Mouse (Mus musculus): ENCODE measurements around the gene Kpna6. TPM values are rescaled to one million over a fixed set of nuclear protein-coding genes. Genes with fewer than 3 reads are reported as not detected.
A peak's percentile ranks its signal among the peaks of the same experiment; 100 is the strongest.
"Not testable (repeated sequence)": the region's sequence is repeated elsewhere in the genome, so short reads cannot be mapped to it uniquely, and the experiment has no call there.

Gene Kpna6
- 39.8 and 41.7 TPM in 2 replicates for polyA plus RNA-seq (2012; rRNA removed)

GRCm38 (mm10) chr4:129672083-129672877 is at the start of gene Kpna6:
Kpna6 (minus strand) TSS chr4:129672767.
- DNase-seq (ENCODE audit: low read depth) = peak; percentile 97
- TF ChIP-seq POLR2A (IDR thresholded peaks at IDR 0.05; ENCODE audit: borderline replicate concordance, extremely low read depth, insufficient read depth, insufficient read length, poor library complexity, severe bottlenecking) = 0 out of 2 replicates have a peak, but pooled peaks have one; percentile 6
- no peak for TF ChIP-seq CTCF (IDR thresholded peaks at IDR 0.05; ENCODE audit: borderline replicate concordance, extremely low read depth, insufficient read depth, insufficient read length)

GRCm38 (mm10) chr4:129716310-129716709 is 43.7 kb upstream of the Kpna6 start:
- DNase-seq (ENCODE audit: low read depth) = no peak
- TF ChIP-seq POLR2A (IDR thresholded peaks at IDR 0.05; ENCODE audit: borderline replicate concordance, extremely low read depth, insufficient read depth, insufficient read length, poor library complexity, severe bottlenecking) (no peak), CTCF (IDR thresholded peaks at IDR 0.05; ENCODE audit: borderline replicate concordance, extremely low read depth, insufficient read depth, insufficient read length) (no peak)

GRCm38 (mm10) chr4:129709486-129710129 is 37.0 kb upstream of the Kpna6 start:
- no peak for TF ChIP-seq POLR2A (IDR thresholded peaks at IDR 0.05; ENCODE audit: borderline replicate concordance, extremely low read depth, insufficient read depth, insufficient read length, poor library complexity, severe bottlenecking)
- DNase-seq (ENCODE audit: low read depth) = peak; percentile 87

GRCm38 (mm10) chr4:129706750-129707149 is 34.2 kb upstream of the Kpna6 start:
- DNase-seq (ENCODE audit: low read depth) = peak; percentile 80
- TF ChIP-seq CTCF (IDR thresholded peaks at IDR 0.05; ENCODE audit: borderline replicate concordance, extremely low read depth, insufficient read depth, insufficient read length) (no peak), POLR2A (IDR thresholded peaks at IDR 0.05; ENCODE audit: borderline replicate concordance, extremely low read depth, insufficient read depth, insufficient read length, poor library complexity, severe bottlenecking) (no peak)

GRCm38 (mm10) chr4:129702454-129702853 is 29.9 kb upstream of the Kpna6 start:
- no peak for TF ChIP-seq CTCF (IDR thresholded peaks at IDR 0.05; ENCODE audit: borderline replicate concordance, extremely low read depth, insufficient read depth, insufficient read length)
- TF ChIP-seq POLR2A (IDR thresholded peaks at IDR 0.05; ENCODE audit: borderline replicate concordance, extremely low read depth, insufficient read depth, insufficient read length, poor library complexity, severe bottlenecking) = no peak

GRCm38 (mm10) chr4:129701503-129702377 is 29.2 kb upstream of the Kpna6 start:
- TF ChIP-seq POLR2A (IDR thresholded peaks at IDR 0.05; ENCODE audit: borderline replicate concordance, extremely low read depth, insufficient read depth, insufficient read length, poor library complexity, severe bottlenecking) (no peak), CTCF (IDR thresholded peaks at IDR 0.05; ENCODE audit: borderline replicate concordance, extremely low read depth, insufficient read depth, insufficient read length) (peak; percentile 74; the same call in 1 of the 2 replicates)
- peak; percentile 96 for DNase-seq (ENCODE audit: low read depth)

More at GRCm38 (mm10) chr4:129702454-129702853, 29.9 kb upstream of the Kpna6 start:
- DNase-seq (ENCODE audit: low read depth) = peak; percentile 98

- not testable (repeated sequence) for DNase-seq (ENCODE audit: low read depth)
Measured at GRCm38 (mm10) chr4:129700661-129701060, 28.1 kb upstream of the Kpna6 start.

GRCm38 (mm10) chr4:129700216-129700615 is 27.6 kb upstream of the Kpna6 start:
- TF ChIP-seq CTCF (IDR thresholded peaks at IDR 0.05; ENCODE audit: borderline replicate concordance, extremely low read depth, insufficient read depth, insufficient read length) = no peak
- no peak for TF ChIP-seq POLR2A (IDR thresholded peaks at IDR 0.05; ENCODE audit: borderline replicate concordance, extremely low read depth, insufficient read depth, insufficient read length, poor library complexity, severe bottlenecking)
- DNase-seq (ENCODE audit: low read depth) = no peak

GRCm38 (mm10) chr4:129697191-129697590 is 24.6 kb upstream of the Kpna6 start:
- DNase-seq (ENCODE audit: low read depth) = peak; percentile 41
- TF ChIP-seq POLR2A (IDR thresholded peaks at IDR 0.05; ENCODE audit: borderline replicate concordance, extremely low read depth, insufficient read depth, insufficient read length, poor library complexity, severe bottlenecking) (no peak), CTCF (IDR thresholded peaks at IDR 0.05; ENCODE audit: borderline replicate concordance, extremely low read depth, insufficient read depth, insufficient read length) (no peak)

- DNase-seq (ENCODE audit: low read depth) = peak; percentile 99
- TF ChIP-seq POLR2A (IDR thresholded peaks at IDR 0.05; ENCODE audit: borderline replicate concordance, extremely low read depth, insufficient read depth, insufficient read length, poor library complexity, severe bottlenecking) = peak; percentile 64
- TF ChIP-seq CTCF (IDR thresholded peaks at IDR 0.05; ENCODE audit: borderline replicate concordance, extremely low read depth, insufficient read depth, insufficient read length) = no peak
Measured at GRCm38 (mm10) chr4:129696158-129696985, 23.8 kb upstream of the Kpna6 start, which contains the start of gene Tmem39b. Tmem39b (minus strand) TSS chr4:129696838.

Measured in brain, embryonic 14.5 days (tissue).